Mouse (Mus musculus) stomach, postnatal 0 days (tissue): ENCODE results near the gene Tmem63c. TPM values are rescaled to one million over a fixed set of nuclear protein-coding genes. Genes with fewer than 3 reads are reported as not detected.

Source experiments
- ATAC-seq: fragments of 200-750 bp; cut with Nextera tagmentation; 2 replicates; pipeline ENCODE4 v1.8.0; 2017; ENCODE audit not compliant: low FRiP score, low TSS enrichment
- DNase-seq: peaks from one replicate; pipeline ENCODE4 v3.0.0-alpha.2; 2016; ENCODE audit warnings: low spot score
- H3K27ac ChIP-seq: fragments of 300-500 bp; sonication (generic); replicated peaks from 2 replicates; pipeline ENCODE4 v1.5.1; 2014; ENCODE audit warnings: mild to moderate bottlenecking, control low read depth
- H3K27me3 ChIP-seq: fragments of 300-500 bp; sonication (generic); 2 replicates; pipeline ENCODE4 v1.6.1; 2014; ENCODE audit warnings: low read length; ENCODE audit not compliant: control insufficient read depth, insufficient read depth
- H3K36me3 ChIP-seq: fragments of 300-500 bp; sonication (generic); 2 replicates; pipeline ENCODE4 v1.6.1; 2014; ENCODE audit warnings: low read length, mixed read lengths; ENCODE audit not compliant: control insufficient read depth, insufficient read depth
- H3K4me1 ChIP-seq: fragments of 300-500 bp; sonication (generic); replicated peaks from 2 replicates; pipeline ENCODE4 v1.6.1; 2014; ENCODE audit warnings: antibody characterized with exemption; ENCODE audit not compliant: control insufficient read depth, insufficient read depth
- H3K4me2 ChIP-seq: fragments of 300-500 bp; sonication (generic); replicated peaks from 2 replicates; pipeline ENCODE4 v1.6.1; 2014; ENCODE audit warnings: low read depth, mild to moderate bottlenecking, control low read depth, moderate library complexity
- H3K4me3 ChIP-seq: fragments of 300-500 bp; sonication (generic); 2 replicates; pipeline ENCODE4 v1.5.1; 2014; ENCODE audit warnings: low read depth, low read length, control low read depth
- H3K9ac ChIP-seq: fragments of 300-500 bp; sonication (generic); 2 replicates; pipeline ENCODE4 v1.6.1; 2014; ENCODE audit warnings: mild to moderate bottlenecking, low read length, control low read depth, mixed read lengths
- H3K9me3 ChIP-seq: fragments of 300-500 bp; sonication (generic); 2 replicates; pipeline ENCODE4 v1.6.1; 2016; ENCODE audit warnings: low read length; ENCODE audit not compliant: control insufficient read depth
- CTCF ChIP-seq: IDR thresholded peaks from 2 replicates; pipeline ENCODE4 v1.5.1; 2016; ENCODE audit warnings: antibody characterized with exemption, low read depth, mild to moderate bottlenecking, moderate library complexity
- EP300 ChIP-seq: optimal IDR thresholded peaks from 2 replicates; pipeline ENCODE3; 2016; ENCODE audit warnings: antibody characterized with exemption
- WGBS: fragments of 180-500 bp; shearing (Covaris S2); extraction: QIAGEN DNeasy Blood & Tissue Kit; methylation state at CpG from one replicate; pipeline ENCODE4 v1.1.7; 2014; 5-methylcytosine and 5-hydroxymethylcytosine counted together
- polyA plus RNA-seq: library from polyadenylated mRNA; unstranded; fragments of >200 nt; fragmentation: Nextera tagmentation; extraction: Ambion mirVana; gene quantifications from 2 replicates; pipeline ENCODE4 v1.2.1, GENCODE M21; 2015

Gene Tmem63c
- polyA plus RNA-seq, 1 experiment from 2014 or later = 0.72 TPM

DNA sequence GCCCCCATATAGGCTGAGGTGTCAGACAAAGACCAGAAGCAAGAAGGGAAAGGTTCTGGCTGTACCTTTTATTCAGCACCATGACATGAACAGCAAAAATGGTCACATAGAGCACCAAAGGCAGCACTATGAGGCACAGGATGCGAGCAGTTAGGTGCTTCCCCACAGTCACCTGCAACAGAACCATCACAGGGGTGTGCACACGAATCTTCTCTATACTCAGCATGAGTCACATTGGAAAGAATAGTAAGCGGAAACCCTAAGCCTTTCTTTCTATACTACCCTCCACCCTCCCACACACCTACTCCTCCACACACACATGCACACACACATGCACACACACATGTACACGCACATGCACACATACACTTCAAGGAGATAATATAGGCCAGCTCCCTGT lies 109.1 kb downstream of the Tmem63c start:
- 80% methylated on average over 4 of the region's 4 CpGs for WGBS
- DNase-seq (no peak), ATAC-seq (no peak; the same call in 1 of the 2 replicates)
- H3K27ac ChIP-seq = no peak overlapping the region
- TF ChIP-seq EP300 (no peak), CTCF (no peak)
- H3K36me3 ChIP-seq = no peaks in the 10 kb centered on the region
- no peak overlapping the region for H3K9ac ChIP-seq
- no peaks in the 10 kb centered on the region for H3K27me3 ChIP-seq
- H3K4me3 ChIP-seq = no peak overlapping the region
- H3K9me3 ChIP-seq = no peaks in the 10 kb centered on the region
- no peaks in the 10 kb centered on the region for H3K4me1 ChIP-seq
- H3K4me2 ChIP-seq = no peak overlapping the region

DNA sequence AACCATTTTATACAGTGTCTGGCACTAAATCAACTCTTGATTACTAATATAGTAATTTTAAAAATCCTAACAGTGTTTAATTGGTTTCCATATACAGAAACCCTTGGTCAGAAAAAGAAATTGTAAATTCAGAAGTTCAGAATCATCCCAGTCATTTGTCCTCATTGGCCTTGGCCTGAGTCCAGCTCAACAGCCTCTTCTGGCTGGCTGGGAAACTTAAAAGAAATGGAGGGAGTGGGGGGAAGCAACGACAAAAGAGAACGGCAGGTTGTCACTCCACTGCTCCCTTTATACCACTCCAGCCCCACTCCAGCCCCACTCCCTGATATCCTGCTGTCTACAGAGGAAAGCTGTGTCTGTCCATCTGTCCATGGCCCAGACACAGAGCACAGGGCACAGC lies 110.0 kb downstream of the Tmem63c start:
- TF ChIP-seq CTCF = no peak
- TF ChIP-seq EP300 = no peak
- Histone ChIP-seq H3K27ac (no peak overlapping the region), H3K9ac (no peak overlapping the region), H3K9me3 (no peaks in the 10 kb centered on the region), H3K36me3 (no peaks in the 10 kb centered on the region), H3K27me3 (no peaks in the 10 kb centered on the region), H3K4me2 (no peak overlapping the region), H3K4me3 (no peak overlapping the region), H3K4me1 (no peaks in the 10 kb centered on the region)
- ATAC-seq = no peak
- 66% methylated on average over 2 of the region's 2 CpGs for WGBS
- DNase-seq = no peak

DNA sequence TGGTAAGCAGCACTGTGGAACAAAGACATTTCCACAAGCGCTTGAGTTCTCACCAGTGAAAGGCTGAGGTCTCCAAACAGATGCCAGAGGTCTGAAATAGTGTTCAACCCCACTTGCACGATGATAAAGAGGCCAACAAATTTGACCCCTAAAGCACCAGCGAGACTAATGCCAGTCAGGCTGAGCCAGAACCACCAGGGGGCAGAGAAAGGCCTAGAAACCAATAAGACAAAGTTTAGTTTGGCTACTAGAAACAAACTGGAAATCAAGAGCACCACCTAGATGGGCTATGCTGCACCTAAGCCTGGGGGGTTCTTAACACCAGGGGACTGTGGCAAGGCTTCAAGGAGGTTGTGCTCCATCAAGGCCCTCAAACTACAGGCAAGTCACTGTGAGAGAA lies 110.5 kb downstream of the Tmem63c start:
- no peaks in the 10 kb centered on the region for H3K9me3 ChIP-seq
- H3K27ac ChIP-seq = no peak overlapping the region
- no peak overlapping the region for H3K4me2 ChIP-seq
- no peak overlapping the region for H3K4me3 ChIP-seq
- no peaks in the 10 kb centered on the region for H3K27me3 ChIP-seq
- DNase-seq = peak; percentile 43
- H3K4me1 ChIP-seq = no peaks in the 10 kb centered on the region
- 60% methylated on average over 3 of the region's 3 CpGs for WGBS
- no peaks in the 10 kb centered on the region for H3K36me3 ChIP-seq
- TF ChIP-seq EP300 = no peak
- TF ChIP-seq CTCF = peak; percentile 71
- no peak for ATAC-seq
- no peak overlapping the region for H3K9ac ChIP-seq

DNA sequence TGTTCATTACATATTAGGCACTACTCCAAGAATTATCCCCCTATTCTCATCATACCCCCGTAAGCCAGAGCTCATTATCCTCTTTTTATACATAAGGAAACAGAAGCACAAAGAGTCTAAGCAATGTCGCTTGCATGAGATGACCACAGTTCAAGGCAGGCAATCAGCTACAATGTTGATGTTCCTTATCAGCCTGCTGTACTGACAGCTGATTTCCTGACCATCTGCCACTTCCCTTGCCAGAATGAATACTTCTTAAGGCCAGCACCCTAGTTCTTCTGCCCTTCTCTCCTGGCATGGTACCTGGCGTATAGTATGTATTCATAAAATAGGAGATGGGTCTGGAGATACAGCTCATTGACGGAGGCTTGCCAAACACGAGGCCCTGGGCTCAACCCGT lies 111.1 kb downstream of the Tmem63c start:
- ATAC-seq (no peak), DNase-seq (no peak)
- H3K27ac ChIP-seq = no peak overlapping the region
- H3K4me2 ChIP-seq = no peak overlapping the region
- TF ChIP-seq CTCF = no peak
- no peak for TF ChIP-seq EP300
- no peaks in the 10 kb centered on the region for H3K27me3 ChIP-seq
- H3K9ac ChIP-seq = no peak overlapping the region
- no peaks in the 10 kb centered on the region for H3K4me1 ChIP-seq
- WGBS = 83% methylated on average over 6 of the region's 6 CpGs
- no peaks in the 10 kb centered on the region for H3K36me3 ChIP-seq
- H3K9me3 ChIP-seq = no peaks in the 10 kb centered on the region
- H3K4me3 ChIP-seq = no peak overlapping the region

DNA sequence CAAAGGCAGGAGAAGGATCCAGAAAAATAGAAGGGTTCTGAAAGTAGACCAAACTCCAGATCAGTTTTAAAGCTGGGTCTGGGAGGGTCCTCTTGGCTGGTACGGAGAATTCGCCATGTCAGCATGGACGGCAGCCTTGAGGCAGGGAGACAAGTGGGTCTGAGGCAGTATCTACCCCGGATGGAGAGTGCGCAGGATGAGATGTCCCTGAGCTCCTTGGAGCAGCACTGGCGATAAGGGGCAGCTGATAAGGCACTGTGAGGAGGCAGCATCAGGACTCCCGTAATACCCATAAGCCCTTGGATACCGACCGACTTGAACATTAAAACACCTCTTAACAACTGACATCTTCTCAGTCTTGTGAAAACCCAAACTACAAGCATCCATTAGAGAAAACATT lies 111.6 kb downstream of the Tmem63c start:
- Histone ChIP-seq H3K36me3 (no peaks in the 10 kb centered on the region), H3K4me2 (no peak overlapping the region), H3K4me1 (no peaks in the 10 kb centered on the region), H3K4me3 (no peak overlapping the region), H3K27me3 (no peaks in the 10 kb centered on the region), H3K9ac (no peak overlapping the region), H3K9me3 (no peaks in the 10 kb centered on the region), H3K27ac (no peak overlapping the region)
- DNase-seq = no peak
- 90% methylated on average over 9 of the region's 9 CpGs for WGBS
- ATAC-seq = no peak
- no peak for TF ChIP-seq EP300
- no peak for TF ChIP-seq CTCF

DNA sequence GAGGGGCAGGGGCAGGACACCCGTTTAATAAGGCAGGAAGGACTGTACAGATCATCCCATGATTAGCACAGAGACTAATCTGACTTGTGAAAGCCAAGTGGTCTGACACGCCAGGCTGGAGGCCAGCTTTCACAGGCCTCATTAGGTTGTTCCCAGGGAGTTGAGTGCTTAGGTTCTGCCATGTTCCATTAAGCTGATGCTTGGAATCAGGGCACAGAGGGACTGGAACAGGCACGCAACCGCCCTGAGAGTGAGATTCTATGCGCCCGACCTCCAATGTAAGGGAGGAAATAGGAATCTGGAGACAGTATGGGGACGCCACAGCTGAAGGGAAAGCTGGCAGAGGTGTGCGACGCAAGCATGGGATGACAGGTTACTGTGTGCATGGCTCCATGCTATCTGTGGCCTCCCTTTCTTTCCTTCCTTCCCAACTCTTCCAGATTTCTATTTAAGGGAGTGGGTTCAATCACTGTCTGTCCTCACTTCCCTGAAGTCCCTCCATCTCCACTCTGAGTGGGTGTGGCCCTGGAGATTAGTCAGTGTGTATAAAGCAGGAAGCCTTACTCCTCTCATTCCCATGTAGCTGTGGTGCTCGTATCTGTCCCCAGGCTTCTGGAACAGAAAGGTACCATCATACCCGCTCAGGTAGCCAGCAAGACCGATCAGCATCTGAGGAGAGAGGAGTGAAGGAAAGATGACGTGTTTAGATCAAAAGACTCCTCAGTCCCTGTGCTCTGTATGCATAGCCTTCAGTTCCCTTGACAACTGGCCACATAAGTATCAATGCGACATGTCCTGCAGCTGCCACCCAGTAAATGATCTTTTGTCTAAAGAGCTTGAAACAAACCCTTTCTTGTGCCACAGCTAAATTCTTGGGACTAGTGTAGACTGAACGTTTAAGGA lies 116.5 kb downstream of the Tmem63c start:
- Histone ChIP-seq H3K36me3 (no peaks in the 10 kb centered on the region), H3K4me1 (no peaks in the 10 kb centered on the region), H3K4me2 (no peak overlapping the region), H3K9ac (no peak overlapping the region), H3K9me3 (no peaks in the 10 kb centered on the region), H3K27me3 (no peaks in the 10 kb centered on the region), H3K4me3 (no peak overlapping the region), H3K27ac (no peak overlapping the region)
- DNase-seq (no peak), ATAC-seq (no peak)
- WGBS = 91% methylated on average over 15 of the region's 15 CpGs
- no peak for TF ChIP-seq CTCF
- TF ChIP-seq EP300 = no peak
